Mouse (Mus musculus) frontal cortex, postnatal 14 days (tissue): ENCODE results near the gene Olfr218.
"Not testable (repeated sequence)": the region's sequence is repeated elsewhere in the genome, so short reads cannot be mapped to it uniquely, and the experiment has no call there.

ENCODE experiments used
- DNase-seq, 2 experiments: peaks; one replicate each; pipeline ENCODE4 v3.0.0; 2022; ENCODE audit warnings: low spot score in 2 of 2

The Olfr218 gene

DNA sequence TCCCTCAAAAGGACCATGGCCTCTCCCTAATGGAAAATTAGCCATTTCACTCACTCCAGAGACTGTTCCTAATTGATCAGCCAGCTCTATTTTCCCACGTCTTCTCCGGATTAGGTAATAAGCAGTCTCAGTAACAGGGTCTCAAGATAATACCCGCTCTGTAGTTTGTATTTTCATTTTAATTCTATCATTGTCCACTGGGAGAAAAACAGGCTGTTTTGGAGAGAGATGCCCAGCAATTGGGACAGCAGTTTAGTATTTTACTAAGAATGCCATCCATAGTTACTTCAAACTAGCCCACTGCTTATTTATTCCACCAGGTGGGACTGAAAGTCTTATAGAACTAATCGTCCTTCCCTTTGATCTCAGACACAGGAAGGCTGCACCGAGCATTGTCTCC, at the start of gene Olfr218:
Gene Olfr218, plus strand, starts transcription at position 301 of the 400 bp plus-strand sequence.
- DNase-seq = no peak

DNA sequence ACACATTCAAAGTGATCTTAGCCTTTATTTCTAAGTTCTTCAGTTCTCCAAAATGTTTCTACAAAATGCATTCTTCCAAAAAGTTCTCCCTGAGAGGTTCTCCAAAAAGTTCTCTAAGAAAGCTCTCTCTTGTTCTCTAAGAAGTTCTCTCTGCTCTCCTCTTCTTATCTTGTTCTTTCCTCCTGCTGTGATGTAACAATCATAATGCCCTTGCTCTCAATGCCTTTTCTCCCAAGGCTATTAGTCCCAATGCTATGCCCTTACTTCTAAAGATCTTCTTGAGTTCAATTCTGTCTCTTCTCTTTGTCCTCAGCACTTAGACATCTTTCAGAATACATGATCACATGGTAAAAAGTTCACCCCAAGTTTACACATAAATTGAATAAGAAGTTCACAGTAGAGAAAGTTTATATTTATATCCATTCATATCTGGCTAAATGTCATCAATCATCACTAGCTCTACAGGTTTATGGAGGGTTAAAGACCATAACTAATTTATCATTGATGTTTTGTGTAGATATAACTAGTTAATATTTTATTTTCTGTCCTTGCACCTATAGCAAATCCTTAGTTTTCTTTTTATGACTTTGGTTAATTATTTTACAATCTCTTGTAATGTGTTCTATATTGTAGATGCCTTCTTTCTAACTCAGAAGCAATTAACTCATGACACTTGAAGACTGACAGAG, 23.3 kb upstream of the Olfr218 start:
- no peak for DNase-seq

DNA sequence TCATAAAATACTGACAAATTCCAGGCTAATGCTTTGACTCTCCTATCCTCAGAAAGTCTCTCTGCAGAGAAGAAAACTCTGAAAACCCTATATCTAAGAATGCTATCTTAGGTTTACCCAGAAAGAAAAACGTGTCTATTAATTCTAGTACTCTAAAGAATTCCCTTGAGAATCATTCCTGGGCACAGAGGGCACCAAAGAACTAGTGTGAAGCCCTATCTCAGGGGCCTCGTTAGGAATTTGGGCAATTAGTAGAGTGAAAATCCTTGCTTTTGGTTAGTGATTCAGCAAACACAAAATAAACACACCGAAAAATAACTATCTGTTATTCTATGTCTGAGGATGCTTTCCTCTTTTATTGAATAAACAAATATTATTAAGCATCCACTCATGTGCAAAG, 7.1 kb upstream of the Olfr218 start, which contains the start of gene Olfr1406:
Gene Olfr1406, minus strand, starts transcription at position 101 of the 400 bp plus-strand sequence.
- DNase-seq = no peak

DNA sequence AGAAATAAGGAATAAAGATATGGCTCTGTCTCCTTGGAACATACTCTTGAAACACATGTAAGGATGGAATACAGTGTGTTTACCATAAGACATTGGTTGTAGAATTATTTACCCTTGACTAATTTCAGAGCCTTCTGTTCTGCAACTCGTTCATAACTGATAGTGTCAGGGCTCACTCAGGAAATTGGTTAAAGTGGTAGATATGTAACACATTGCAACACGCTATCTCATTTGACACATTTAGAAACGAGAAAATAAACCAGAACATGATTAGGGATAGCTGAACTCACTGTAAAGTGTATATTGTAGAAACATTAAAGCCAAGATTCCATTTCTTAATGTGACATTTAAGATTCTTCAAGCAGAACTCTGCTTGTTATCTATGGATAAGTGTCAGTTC, 5.5 kb upstream of the Olfr218 start:
- DNase-seq = no peak

DNA sequence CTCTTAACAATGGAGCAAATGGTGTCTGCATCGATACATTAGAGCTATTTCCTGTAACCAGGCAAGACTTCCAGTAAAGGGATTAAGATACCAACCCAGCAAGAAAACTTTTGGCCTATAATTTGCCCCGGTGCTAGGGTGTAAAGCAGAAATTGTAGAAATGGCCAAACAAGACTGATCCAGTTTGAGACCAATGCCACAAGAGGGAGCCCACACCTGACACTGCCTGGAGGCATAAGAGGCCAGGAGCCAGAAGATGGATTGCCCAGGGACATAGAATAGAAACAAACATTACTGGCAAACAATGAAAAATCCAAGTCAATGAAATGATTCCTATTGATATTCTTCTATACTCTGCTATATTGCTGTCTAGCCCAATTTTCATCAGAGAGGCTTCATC, 1.2 kb upstream of the Olfr218 start:
- no peak for DNase-seq

DNA sequence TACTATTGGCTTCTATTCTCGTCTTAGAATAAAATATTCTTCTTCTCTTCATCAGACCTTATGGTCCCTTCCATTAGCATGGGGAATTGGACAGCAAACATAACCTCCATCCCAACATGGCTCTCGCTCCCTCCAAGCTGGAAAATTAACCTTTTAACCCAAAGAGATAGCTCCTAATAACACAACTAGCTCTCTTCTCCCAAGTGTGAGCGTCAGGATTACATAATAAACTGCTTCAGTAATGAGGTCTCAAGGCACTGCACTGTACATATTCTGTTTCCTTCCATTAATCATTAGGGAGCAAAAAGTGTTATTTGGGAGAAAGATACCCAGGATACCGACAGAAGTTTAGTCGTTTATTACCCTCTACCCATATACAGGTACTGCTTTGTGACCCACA, 14.5 kb downstream of the Olfr218 start, which contains the start of gene Olfr1404:
Gene Olfr1404, plus strand, starts transcription at position 301 of the 400 bp plus-strand sequence.
- no peak for DNase-seq

DNA sequence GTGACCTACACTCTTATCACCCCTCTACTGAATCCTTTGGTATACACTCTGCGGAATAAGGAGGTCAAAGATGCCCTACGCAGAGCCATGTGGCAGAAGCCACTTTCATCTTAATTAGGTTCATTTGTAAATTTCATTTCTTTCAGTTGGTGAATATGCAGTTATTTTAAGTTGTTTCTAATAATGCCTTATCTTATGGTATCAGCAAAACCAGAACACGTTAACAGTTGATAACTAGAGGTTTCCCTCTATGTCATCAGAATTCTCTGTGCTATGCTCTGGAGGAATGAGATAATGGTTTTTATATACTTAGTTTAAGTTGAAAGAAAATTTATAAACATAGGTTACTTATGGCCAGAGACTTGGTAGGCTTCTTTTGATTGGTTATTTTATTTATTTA, 18.9 kb downstream of the Olfr218 start:
- DNase-seq = no peak

DNA sequence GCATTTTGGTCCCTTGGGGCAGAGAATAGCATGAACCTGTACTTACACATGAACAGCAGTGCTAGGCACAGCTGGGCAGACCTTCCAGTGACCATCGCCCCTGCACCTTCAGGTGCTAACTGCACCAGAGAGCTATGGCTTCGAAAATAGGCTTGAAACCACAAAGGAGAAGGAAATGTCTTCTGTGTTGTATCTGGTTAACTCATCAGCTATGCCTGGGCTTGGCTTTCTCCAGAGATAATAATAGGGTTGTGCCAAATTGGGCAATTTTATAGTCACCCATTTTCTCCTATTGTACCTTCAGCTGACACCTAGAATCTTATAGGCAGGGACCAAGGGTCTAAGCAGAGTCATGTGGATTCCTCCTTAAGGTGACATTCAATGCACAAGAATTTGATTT, 29.5 kb downstream of the Olfr218 start, which contains the start of gene Fcer1a:
Gene Fcer1a, minus strand, starts transcription at position 134 of the 400 bp plus-strand sequence.
- DNase-seq = no peak

DNA sequence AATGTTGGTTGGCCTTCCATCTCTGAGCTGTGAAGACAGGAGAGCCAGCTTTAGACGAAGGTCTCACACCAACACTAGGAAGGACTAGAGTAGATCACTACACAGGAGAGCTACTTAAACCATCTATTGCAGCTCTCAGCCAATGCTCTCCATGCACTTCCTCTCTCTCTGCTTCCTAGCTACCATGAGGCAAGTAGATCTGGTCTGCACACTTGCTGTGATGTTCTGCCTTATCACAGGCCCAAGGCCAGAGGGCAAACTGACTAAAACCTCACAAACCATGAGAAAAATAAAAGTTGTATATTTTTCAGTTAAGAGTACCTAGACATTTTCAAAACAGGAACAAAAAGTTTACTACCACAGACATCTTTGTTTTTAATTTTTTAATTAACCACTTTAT, 39.4 kb downstream of the Olfr218 start:
- not testable (repeated sequence) for DNase-seq

DNA sequence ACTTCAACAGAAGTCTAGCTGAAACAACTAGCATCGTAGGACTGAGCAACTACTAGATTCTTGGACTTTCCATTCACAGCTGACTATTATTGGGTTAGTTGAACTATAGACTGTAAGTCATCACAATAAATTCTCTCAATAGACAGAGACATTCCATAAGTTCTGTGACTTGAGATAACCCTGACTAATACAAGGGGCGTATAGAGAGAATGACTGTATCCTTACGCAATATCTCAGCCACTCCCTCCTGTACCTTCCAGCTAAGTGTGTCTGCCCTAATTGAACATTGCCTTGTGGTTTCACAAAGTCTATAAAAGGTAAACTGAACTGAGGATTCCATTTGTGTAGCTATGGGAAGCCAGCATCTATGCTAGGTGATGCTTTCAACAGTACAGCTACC, 52.3 kb downstream of the Olfr218 start:
- no peak for DNase-seq
